Mouse (Mus musculus): ENCODE results near the gene Phf21a.
"Not testable (repeated sequence)": the region's sequence is repeated elsewhere in the genome, so short reads cannot be mapped to it uniquely, and the experiment has no call there.

The Phf21a gene

GRCm38 (mm10) chr2:92386821-92387570, 294.1 kb downstream of the Phf21a start:
- DNase-seq, result no peak

- DNase-seq, result peak; percentile 63
Observed at GRCm38 (mm10) chr2:92387646-92388045, 294.7 kb downstream of the Phf21a start.

- no peak for DNase-seq
Observed at GRCm38 (mm10) chr2:92388081-92388517, 295.2 kb downstream of the Phf21a start.

- DNase-seq, result peak; percentile 93
Observed at GRCm38 (mm10) chr2:92388891-92389641, 296.1 kb downstream of the Phf21a start.

- no peak for DNase-seq
Observed at GRCm38 (mm10) chr2:92389645-92390044, 296.7 kb downstream of the Phf21a start.

- no peak for DNase-seq
Observed at GRCm38 (mm10) chr2:92390206-92390930, 297.5 kb downstream of the Phf21a start.

- DNase-seq, result peak; percentile 60
Observed at GRCm38 (mm10) chr2:92391116-92391515, 298.2 kb downstream of the Phf21a start.

GRCm38 (mm10) chr2:92391703-92392317, 298.9 kb downstream of the Phf21a start:
- DNase-seq, result no peak

- DNase-seq, result no peak
Observed at GRCm38 (mm10) chr2:92392318-92393264, 299.7 kb downstream of the Phf21a start.

GRCm38 (mm10) chr2:92395535-92395934, 302.6 kb downstream of the Phf21a start:
- DNase-seq, result no peak

- no peak for DNase-seq
Observed at GRCm38 (mm10) chr2:92397436-92397835, 304.5 kb downstream of the Phf21a start.

GRCm38 (mm10) chr2:92399877-92400276, 307.0 kb downstream of the Phf21a start:
- DNase-seq, result not testable (repeated sequence)

GRCm38 (mm10) chr2:92400682-92401081, 307.8 kb downstream of the Phf21a start:
- DNase-seq, result no peak

- DNase-seq, result no peak
Observed at GRCm38 (mm10) chr2:92401091-92401561, 308.2 kb downstream of the Phf21a start, which contains the start of gene Mapk8ip1. Gene Mapk8ip1 (minus strand): TSS chr2:92401263.

GRCm38 (mm10) chr2:92402591-92403326, 309.8 kb downstream of the Phf21a start:
- DNase-seq, result no peak

- no peak for DNase-seq
Observed at GRCm38 (mm10) chr2:92403776-92404319, 310.9 kb downstream of the Phf21a start.

GRCm38 (mm10) chr2:92404737-92405136, 311.8 kb downstream of the Phf21a start:
- DNase-seq, result no peak

GRCm38 (mm10) chr2:92405687-92406086, 312.8 kb downstream of the Phf21a start:
- no peak for DNase-seq

- no peak for DNase-seq
Observed at GRCm38 (mm10) chr2:92408309-92409045, 315.6 kb downstream of the Phf21a start.

GRCm38 (mm10) chr2:92411705-92412104, 318.8 kb downstream of the Phf21a start:
- DNase-seq, result no peak

Data from right cerebral cortex, postnatal 25 days (tissue).